Mouse (Mus musculus): ENCODE results near the gene Tmem201. TPM values are rescaled to one million over a fixed set of nuclear protein-coding genes. Genes with fewer than 3 reads are reported as not detected.

Gene Tmem201
- 43.1 and 54.0 TPM in 2 replicates for polyA plus RNA-seq (2016; fragmentation: Nextera tagmentation; extraction: Ambion mirVana)

- H3K4me1 ChIP-seq: peaks cover 56% of the 10 kb centered on the region
- H3K36me3 ChIP-seq: peaks cover 14% of the 10 kb centered on the region; the same call in 1 of the 2 replicates
- no peaks in the 10 kb centered on the region for H3K27me3 ChIP-seq (ENCODE audit: insufficient read depth, poor library complexity, severe bottlenecking)
- no peaks in the 10 kb centered on the region for H3K9me3 ChIP-seq
- DNase-seq (ENCODE audit: low spot score): peak; percentile 97
- WGBS: under 1% methylated on average over 95 of the region's 97 CpGs
- H3K4me3 ChIP-seq: peak within 1 kb of the TSS; percentile 95
- peak within 1 kb of the TSS; percentile 98 for H3K27ac ChIP-seq
Observed at GRCm38 (mm10) chr4:149737383-149738324, at the start of gene Tmem201. Gene Tmem201 (minus strand): TSS chr4:149738044.

DNA sequence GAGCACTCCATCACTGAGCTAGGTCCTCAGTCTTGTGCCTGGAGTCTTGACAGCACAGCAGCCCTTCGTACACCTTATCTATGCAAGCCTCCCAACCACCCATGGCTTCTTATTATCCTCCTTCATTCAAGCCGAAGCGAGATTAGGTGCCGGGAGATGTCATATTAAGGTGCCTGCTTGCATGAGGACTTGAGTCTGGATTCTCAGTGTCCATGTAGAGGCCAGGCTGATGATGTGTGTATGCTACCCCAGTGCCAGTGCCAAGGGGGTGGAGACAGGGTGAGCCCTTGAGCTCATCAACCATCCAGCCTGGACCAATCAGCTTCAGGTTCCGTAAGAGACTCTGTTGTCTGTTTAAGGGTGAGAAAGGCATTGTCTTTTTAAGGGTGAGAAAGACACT lies 47.1 kb upstream of the Tmem201 start:
- no peak overlapping the region for H3K4me3 ChIP-seq
- 82% methylated on average over 5 of the region's 5 CpGs for WGBS
- H3K27ac ChIP-seq: no peak overlapping the region
- peaks cover 11% of the 10 kb centered on the region; the same call in 1 of the 2 replicates for H3K4me1 ChIP-seq
- H3K27me3 ChIP-seq (ENCODE audit: insufficient read depth, poor library complexity, severe bottlenecking): peaks cover 11% of the 10 kb centered on the region; the same call in 1 of the 2 replicates
- no peaks in the 10 kb centered on the region for H3K36me3 ChIP-seq
- no peak for DNase-seq (ENCODE audit: low spot score)
- H3K9me3 ChIP-seq: no peaks in the 10 kb centered on the region

DNA sequence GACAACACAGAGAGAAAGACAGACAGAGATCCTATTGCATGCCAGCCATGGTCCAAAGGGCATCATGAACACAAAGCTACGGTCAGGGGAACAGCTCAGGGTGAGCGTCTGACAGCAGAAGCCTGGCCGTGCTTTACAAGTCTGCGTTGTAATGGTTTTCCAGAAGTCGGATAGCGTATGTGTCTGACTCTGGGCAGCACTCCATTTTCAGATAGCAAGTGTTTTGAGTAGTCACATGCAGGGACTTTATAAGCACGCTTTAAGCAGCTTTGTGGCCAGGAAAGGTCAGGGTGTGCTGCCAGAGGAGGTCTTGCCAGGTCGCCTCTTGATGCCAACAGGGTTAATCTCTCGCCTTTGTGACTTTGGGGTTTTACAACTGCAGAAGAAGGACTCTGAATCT lies 46.5 kb upstream of the Tmem201 start:
- WGBS: 81% methylated on average over 9 of the region's 9 CpGs
- H3K27me3 ChIP-seq (ENCODE audit: insufficient read depth, poor library complexity, severe bottlenecking): peaks cover 13% of the 10 kb centered on the region; the same call in 1 of the 2 replicates
- DNase-seq (ENCODE audit: low spot score): no peak
- H3K4me1 ChIP-seq: peaks cover 6% of the 10 kb centered on the region; the same call in 1 of the 2 replicates
- H3K9me3 ChIP-seq: no peaks in the 10 kb centered on the region
- H3K27ac ChIP-seq: no peak overlapping the region
- no peaks in the 10 kb centered on the region for H3K36me3 ChIP-seq
- no peak overlapping the region for H3K4me3 ChIP-seq

DNA sequence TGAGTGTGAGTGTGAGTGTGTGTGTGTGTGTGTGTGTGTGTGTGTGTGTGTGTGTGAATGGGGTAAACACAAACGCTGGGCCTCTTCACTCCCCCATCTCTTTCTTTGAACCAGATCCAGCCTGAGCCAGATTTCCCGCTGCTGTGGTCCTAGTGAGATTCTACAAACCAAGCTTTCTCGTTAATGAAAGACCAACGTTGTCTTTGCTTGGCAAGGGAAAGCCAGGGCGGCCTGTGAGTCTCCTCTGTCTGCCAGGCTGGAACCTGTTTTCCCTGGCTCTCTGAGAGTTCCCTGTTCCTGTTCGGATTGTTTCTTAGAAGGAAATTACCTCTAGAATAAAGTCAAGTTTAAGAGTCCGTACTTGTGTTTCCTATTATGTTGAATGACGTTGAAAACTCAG lies 45.1 kb upstream of the Tmem201 start:
- no peak overlapping the region for H3K27ac ChIP-seq

GRCm38 (mm10) chr4:149780565-149781356 lies 42.9 kb upstream of the Tmem201 start:
- Histone ChIP-seq H3K27ac (no peak overlapping the region), H3K4me3 (no peak overlapping the region), H3K36me3 (no peaks in the 10 kb centered on the region), H3K9me3 (no peaks in the 10 kb centered on the region), H3K4me1 (peaks cover 10% of the 10 kb centered on the region), H3K27me3 (ENCODE audit: insufficient read depth, poor library complexity, severe bottlenecking) (peaks cover 26% of the 10 kb centered on the region; the same call in 1 of the 2 replicates)
- 66% methylated on average over 13 of the region's 13 CpGs for WGBS
- no peak for DNase-seq (ENCODE audit: low spot score)

More for the DNA sequence above, 45.1 kb upstream of the Tmem201 start:
- H3K27me3 ChIP-seq (ENCODE audit: insufficient read depth, poor library complexity, severe bottlenecking): peaks cover 13% of the 10 kb centered on the region; the same call in 1 of the 2 replicates
- H3K36me3 ChIP-seq: no peaks in the 10 kb centered on the region
- no peaks in the 10 kb centered on the region for H3K4me1 ChIP-seq
- WGBS: 74% methylated on average over 8 of the region's 8 CpGs
- DNase-seq (ENCODE audit: low spot score): no peak
- no peaks in the 10 kb centered on the region for H3K9me3 ChIP-seq
- H3K4me3 ChIP-seq: no peak overlapping the region

DNA sequence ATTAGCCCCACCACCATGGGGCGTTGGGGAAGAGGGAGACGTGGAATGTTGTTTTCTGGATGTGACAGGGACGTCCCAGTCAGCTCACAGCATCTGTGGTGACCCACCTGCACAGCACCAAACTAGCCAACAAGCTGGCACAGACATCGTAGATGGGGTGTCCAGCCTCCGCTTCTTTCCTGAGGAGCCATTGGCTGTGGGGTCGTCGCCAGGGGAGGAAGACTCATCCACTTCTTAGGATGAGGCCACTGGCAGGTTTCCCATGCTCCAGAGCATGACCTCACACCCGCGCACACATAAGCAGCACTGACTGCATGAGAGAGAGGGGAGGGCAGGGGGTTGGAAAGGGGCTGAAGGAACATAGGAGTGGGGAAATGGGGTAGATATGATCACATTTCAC lies 42.1 kb upstream of the Tmem201 start:
- Histone ChIP-seq H3K27me3 (ENCODE audit: insufficient read depth, poor library complexity, severe bottlenecking) (peaks cover 31% of the 10 kb centered on the region), H3K4me3 (no peak overlapping the region), H3K27ac (no peak overlapping the region), H3K36me3 (no peaks in the 10 kb centered on the region), H3K9me3 (no peaks in the 10 kb centered on the region), H3K4me1 (peaks cover 14% of the 10 kb centered on the region)
- no peak for DNase-seq (ENCODE audit: low spot score)
- 77% methylated on average over 9 of the region's 9 CpGs for WGBS

GRCm38 (mm10) chr4:149777126-149777525 lies 39.3 kb upstream of the Tmem201 start:
- H3K9me3 ChIP-seq: no peaks in the 10 kb centered on the region
- 67% methylated on average over 9 of the region's 9 CpGs for WGBS
- no peak for DNase-seq (ENCODE audit: low spot score)
- H3K4me3 ChIP-seq: no peak overlapping the region
- H3K4me1 ChIP-seq: peaks cover 33% of the 10 kb centered on the region
- H3K27ac ChIP-seq: no peak overlapping the region
- peaks cover 23% of the 10 kb centered on the region for H3K27me3 ChIP-seq (ENCODE audit: insufficient read depth, poor library complexity, severe bottlenecking)
- no peaks in the 10 kb centered on the region for H3K36me3 ChIP-seq

GRCm38 (mm10) chr4:149775760-149776362 lies 38.0 kb upstream of the Tmem201 start:
- peaks cover 34% of the 10 kb centered on the region for H3K4me1 ChIP-seq
- no peak for DNase-seq (ENCODE audit: low spot score)
- H3K9me3 ChIP-seq: no peaks in the 10 kb centered on the region
- H3K27ac ChIP-seq: no peak overlapping the region
- H3K4me3 ChIP-seq: no peak overlapping the region
- peaks cover 23% of the 10 kb centered on the region for H3K27me3 ChIP-seq (ENCODE audit: insufficient read depth, poor library complexity, severe bottlenecking)
- no peaks in the 10 kb centered on the region for H3K36me3 ChIP-seq
- WGBS: 34% methylated on average over 8 of the region's 8 CpGs

DNA sequence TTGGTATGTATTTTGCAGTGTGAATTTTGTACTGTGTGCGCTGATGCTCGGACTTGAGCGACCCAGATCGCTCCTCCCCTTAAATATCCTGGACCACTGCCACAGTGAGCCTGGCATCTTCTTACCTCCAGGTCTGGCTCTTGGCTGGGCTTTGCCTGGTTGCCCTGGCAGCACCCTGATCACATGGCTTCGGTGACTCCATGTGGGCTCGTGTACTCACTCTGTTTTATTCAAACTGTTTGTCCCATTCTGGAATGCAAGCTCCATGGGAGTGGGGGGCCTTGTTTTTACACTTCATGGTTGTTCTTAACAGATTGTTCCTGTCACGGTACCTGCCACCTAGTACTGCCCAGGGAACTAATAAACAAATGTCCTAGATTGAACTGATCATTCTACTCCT lies 37.5 kb upstream of the Tmem201 start:
- Histone ChIP-seq H3K4me3 (no peak overlapping the region), H3K36me3 (no peaks in the 10 kb centered on the region), H3K27ac (no peak overlapping the region), H3K4me1 (peaks cover 34% of the 10 kb centered on the region), H3K27me3 (ENCODE audit: insufficient read depth, poor library complexity, severe bottlenecking) (peaks cover 23% of the 10 kb centered on the region), H3K9me3 (no peaks in the 10 kb centered on the region)
- WGBS: 77% methylated on average over 7 of the region's 7 CpGs
- no peak for DNase-seq (ENCODE audit: low spot score)

DNA sequence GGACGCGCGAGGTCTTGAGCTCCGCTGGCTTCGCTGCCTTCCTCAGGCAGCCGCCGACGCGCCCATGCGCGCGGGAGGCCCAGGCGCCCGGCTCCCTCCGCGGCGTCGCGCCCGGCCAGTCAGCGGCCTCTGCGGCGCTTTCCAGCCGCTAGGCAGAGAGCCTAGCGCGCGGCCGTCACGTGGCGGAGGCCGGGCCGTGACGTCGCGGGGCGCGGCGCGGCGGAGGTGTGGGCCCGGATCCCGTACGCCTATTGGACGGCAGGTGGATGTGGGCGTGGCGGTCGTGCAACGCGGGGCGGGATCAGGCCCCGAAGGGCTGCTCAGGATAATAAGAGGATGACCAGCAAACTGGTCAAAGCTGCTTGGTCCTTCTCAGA lies 36.2 kb upstream of the Tmem201 start, which contains the start of gene Slc25a33:
Gene Slc25a33, minus strand, starts transcription at position 184 of the 377 bp plus-strand sequence.
- no peaks in the 10 kb centered on the region for H3K9me3 ChIP-seq
- peaks cover 18% of the 10 kb centered on the region for H3K27me3 ChIP-seq (ENCODE audit: insufficient read depth, poor library complexity, severe bottlenecking)
- H3K4me1 ChIP-seq: peaks cover 34% of the 10 kb centered on the region
- DNase-seq (ENCODE audit: low spot score): peak; percentile 97
- WGBS: under 1% methylated on average over 51 of the region's 51 CpGs
- peak within 1 kb of the TSS; percentile 92 for H3K27ac ChIP-seq
- peak within 1 kb of the TSS; percentile 87 for H3K4me3 ChIP-seq
- H3K36me3 ChIP-seq: no peaks in the 10 kb centered on the region

DNA sequence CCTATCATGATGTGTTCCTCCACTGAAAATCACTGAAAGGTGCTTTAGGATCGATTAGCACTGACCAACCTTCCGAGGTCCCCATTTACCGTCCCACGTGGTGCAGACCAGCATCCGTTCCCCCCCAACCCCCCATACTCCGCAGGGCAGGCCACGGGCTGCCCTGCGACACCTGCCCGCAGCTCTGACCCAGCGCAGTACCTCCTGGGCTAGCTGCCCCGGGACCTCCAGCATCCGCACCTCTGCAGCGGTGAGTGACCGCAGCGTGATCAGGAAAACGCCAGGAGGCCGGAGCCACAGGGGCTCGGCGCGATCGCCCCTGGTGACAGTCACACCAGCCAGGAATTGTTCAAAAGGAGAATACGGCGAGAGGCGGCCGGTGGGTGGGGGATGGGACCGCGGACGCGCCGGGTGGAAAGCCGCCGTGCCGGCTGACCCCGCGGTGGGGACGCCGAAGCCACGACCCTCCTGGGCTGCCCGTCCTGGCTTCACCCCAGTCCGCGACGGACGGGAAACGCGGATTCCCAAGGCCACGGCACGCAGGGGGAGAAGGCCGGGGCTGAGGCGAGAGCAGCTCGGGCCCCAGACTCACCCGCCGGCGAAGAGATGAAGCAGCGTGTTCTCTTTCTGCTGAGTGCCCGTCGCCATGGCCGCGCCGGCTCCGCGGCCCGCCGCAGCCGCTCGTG lies 35.7 kb upstream of the Tmem201 start:
- Histone ChIP-seq H3K36me3 (no peaks in the 10 kb centered on the region), H3K27ac (peak overlapping the region; percentile 92), H3K4me3 (peak overlapping the region; percentile 87), H3K4me1 (peaks cover 34% of the 10 kb centered on the region), H3K9me3 (no peaks in the 10 kb centered on the region), H3K27me3 (ENCODE audit: insufficient read depth, poor library complexity, severe bottlenecking) (peaks cover 18% of the 10 kb centered on the region)
- no peak for DNase-seq (ENCODE audit: low spot score)
- WGBS: under 1% methylated on average over 65 of the region's 65 CpGs

- no peak for DNase-seq (ENCODE audit: low spot score)
- Histone ChIP-seq H3K4me3 (no peak overlapping the region), H3K36me3 (no peaks in the 10 kb centered on the region), H3K9me3 (no peaks in the 10 kb centered on the region), H3K27ac (no peak overlapping the region), H3K27me3 (ENCODE audit: insufficient read depth, poor library complexity, severe bottlenecking) (peaks cover 14% of the 10 kb centered on the region), H3K4me1 (peaks cover 33% of the 10 kb centered on the region)
- WGBS: 30% methylated on average over 2 of the region's 2 CpGs
Observed at GRCm38 (mm10) chr4:149772394-149772793, 34.5 kb upstream of the Tmem201 start.
